Mouse (Mus musculus) liver, adult 2 months (tissue): ENCODE data around the gene Inhbb.

Source experiments
- CTCF ChIP-seq: fragments of 200-500 bp; IDR thresholded peaks from 2 replicates; pipeline ENCODE4 v1.5.1; 2011; ENCODE audit warnings: low read depth, low read length, control low read depth
- POLR2A ChIP-seq: fragments of 200-500 bp; IDR thresholded peaks from 2 replicates; pipeline ENCODE4 v1.6.1; 2011; ENCODE audit warnings: low read length, control low read depth; ENCODE audit not compliant: insufficient read depth; ENCODE audit errors: extremely low read depth

DNA sequence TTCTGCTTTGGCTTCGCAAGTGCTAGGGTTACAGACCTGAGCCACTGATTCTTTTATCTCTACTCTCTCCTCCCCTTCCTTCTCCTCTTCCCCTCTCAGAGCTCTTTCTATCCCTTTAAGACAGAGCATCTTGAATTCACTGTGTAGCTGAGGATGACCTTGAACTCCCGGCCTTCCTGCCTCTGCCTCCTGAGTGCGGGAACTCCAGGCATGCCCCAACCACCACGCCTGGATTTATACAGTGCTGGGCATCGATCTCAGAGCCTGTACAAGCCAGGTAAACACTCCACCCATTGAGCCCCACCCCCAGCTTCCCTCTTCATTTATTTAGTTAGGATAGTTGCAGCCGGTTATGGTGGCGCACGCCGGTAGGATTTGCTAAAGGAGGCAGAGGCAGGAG is 20.9 kb upstream of the Inhbb start:
- TF ChIP-seq POLR2A: no peak
- TF ChIP-seq CTCF: no peak
